10 mouse cellular contexts compared by ENCODE assay signal in the genomic region with DNA sequence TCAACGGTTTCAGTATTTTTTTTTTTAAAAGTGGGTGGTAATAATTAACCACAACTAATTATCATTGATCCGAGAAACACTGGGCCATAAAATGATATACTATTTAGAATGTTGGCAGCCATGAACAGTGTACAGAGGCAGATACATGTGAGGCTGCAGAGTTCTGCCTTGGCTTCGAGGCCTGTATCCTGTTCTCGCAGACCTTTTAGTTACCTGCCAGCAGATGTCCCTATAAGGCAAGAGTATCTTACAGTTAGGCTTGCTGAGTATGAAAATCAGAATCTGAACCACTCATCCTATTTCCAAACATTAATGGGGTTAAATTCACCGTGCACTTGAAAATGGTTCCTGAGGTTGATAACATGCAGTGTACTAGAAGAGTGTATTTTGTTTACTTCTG. TPM values are rescaled to one million over a fixed set of nuclear protein-coding genes. Genes with fewer than 3 reads are reported as not detected.
DNase-seq lines count a peak whose midpoint lies in the region; ATAC-seq and TF ChIP-seq lines count a peak whose summit lies in the region.
"Had no signal": no experiment of that assay in that cellular context is flagged by ENCODE, and none has a peak within 500 bp of the region (broad histone marks: within the 10 kb centered on the region; RNA-seq: fewer than 3 reads in every experiment).

No protein-coding gene starts in this region.

- DNase-seq in kidney, adult 2 months, result no peak
- no peak for DNase-seq in kidney, adult 11 months
- no peak for DNase-seq in Patski (ENCODE audit: low read depth, low spot score)
- DNase-seq in embryo, embryonic 11 days, result peak; percentile 29
- DNase-seq in adrenal gland, postnatal 25 days, result no peak
- no peak for DNase-seq in thymus, postnatal 36 days
- DNase-seq: heart, adult 18-20 months had no signal

- no peak overlapping the region for H3K9ac ChIP-seq in kidney, embryonic 16.5 days (replicated peaks; ENCODE audit: low read length)

- H3K9me3 ChIP-seq in kidney, embryonic 16.5 days (ENCODE audit: low read length), result no peaks in the 10 kb centered on the region
- H3K9me3 ChIP-seq: megakaryocyte, embryonic 14.5 days had no signal

- no peak for ATAC-seq in Patski
- ATAC-seq in megakaryocyte-erythroid progenitor cell, adult 5-6 weeks (replicated peaks; ENCODE audit: low FRiP score, low TSS enrichment, poor library complexity, severe bottlenecking), result peak; percentile 75
- ATAC-seq in kidney, embryonic 16.5 days (ENCODE audit: low FRiP score, low TSS enrichment), result no peak

- no peak overlapping the region for H3K4me3 ChIP-seq in kidney, adult 2 months (ENCODE audit: insufficient read depth, low read depth, low read length)
- H3K4me3 ChIP-seq in kidney, embryonic 16.5 days (ENCODE audit: low read length), result no peak overlapping the region
- H3K4me3 ChIP-seq: megakaryocyte, embryonic 14.5 days had no signal

- H3K36me3 ChIP-seq in kidney, adult 2 months (ENCODE audit: control insufficient read depth, insufficient read depth, low read length), result no peaks in the 10 kb centered on the region
- H3K36me3 ChIP-seq in kidney, embryonic 16.5 days (ENCODE audit: insufficient read depth, low read length), result no peaks in the 10 kb centered on the region

- TF ChIP-seq CTCF in kidney, adult 2 months (conservative IDR thresholded peaks at IDR 0.05; ENCODE audit: insufficient read depth, insufficient read length, low read depth, low read length), result peak; percentile 35; the same call in 1 of the 2 replicates
- TF ChIP-seq CTCF in Patski (IDR thresholded peaks at IDR 0.05), result peak; percentile 21

- no peaks in the 10 kb centered on the region for H3K27me3 ChIP-seq in kidney, adult 2 months (replicated peaks; ENCODE audit: control insufficient read depth, insufficient read depth, low read length)
- H3K27me3 ChIP-seq in Patski, result peaks cover 19% of the 10 kb centered on the region
- H3K27me3 ChIP-seq in kidney, embryonic 16.5 days (ENCODE audit: insufficient read depth, low read length), result no peaks in the 10 kb centered on the region
- H3K27me3 ChIP-seq: megakaryocyte, embryonic 14.5 days had no signal

- no peak for TF ChIP-seq POLR2A in kidney, adult 2 months (IDR thresholded peaks at IDR 0.05; ENCODE audit: low read depth, low read length)

- H3K27ac ChIP-seq in kidney, adult 2 months (ENCODE audit: insufficient read depth, low read depth, low read length), result no peak overlapping the region
- H3K27ac ChIP-seq in kidney, embryonic 16.5 days (ENCODE audit: low read length), result no peak overlapping the region

- no peaks in the 10 kb centered on the region for H3K4me1 ChIP-seq in kidney, adult 2 months (ENCODE audit: control insufficient read depth, insufficient read depth, low read length)
- no peaks in the 10 kb centered on the region for H3K4me1 ChIP-seq in kidney, embryonic 16.5 days (ENCODE audit: insufficient read depth, low read length)

- 56% methylated on average over 5 of the region's 5 CpGs for WGBS in kidney, adult 2 months
- WGBS in kidney, embryonic 16.5 days, result 64% methylated on average over 5 of the region's 5 CpGs

- H3K4me2 ChIP-seq in kidney, embryonic 16.5 days (replicated peaks; ENCODE audit: low read depth, low read length), result no peak overlapping the region

- in situ Hi-C loops in Patski (cut with MboI; ENCODE audit: low pct_unique_long_range_greater_than_20kb), result no loop called here

- CTCF ChIA-PET in Patski (lab: Charles Lee), result no interaction called here

- POLR2A ChIA-PET in Patski (lab: Charles Lee), result no interaction called here

RNA-seq across cellular contexts. Expression of a gene that starts 45.7 kb away (rescaled TPM):
- 16.4 and 17.5 TPM in 2 replicates for polyA plus RNA-seq in kidney, adult 2 months (2012; rRNA removed)
- 11.8 TPM for polyA plus RNA-seq in Patski (2021)
- total RNA-seq in megakaryocyte-erythroid progenitor cell, adult 5-6 weeks (2014; fragmentation: Nextera tagmentation), result 53.8 and 66.1 TPM in 2 replicates
- total RNA-seq in megakaryocyte-erythroid progenitor cell, adult 5-6 weeks (2017), result 31.2 and 33.1 TPM in 2 replicates
- 30.5 and 44.4 TPM in 2 replicates for total RNA-seq in adrenal gland, postnatal 25 days (2021)
- polyA plus RNA-seq in kidney, embryonic 16.5 days (2015; fragmentation: Nextera tagmentation; extraction: Ambion mirVana), result 12.8 and 12.9 TPM in 2 replicates
